In the genomic region with DNA sequence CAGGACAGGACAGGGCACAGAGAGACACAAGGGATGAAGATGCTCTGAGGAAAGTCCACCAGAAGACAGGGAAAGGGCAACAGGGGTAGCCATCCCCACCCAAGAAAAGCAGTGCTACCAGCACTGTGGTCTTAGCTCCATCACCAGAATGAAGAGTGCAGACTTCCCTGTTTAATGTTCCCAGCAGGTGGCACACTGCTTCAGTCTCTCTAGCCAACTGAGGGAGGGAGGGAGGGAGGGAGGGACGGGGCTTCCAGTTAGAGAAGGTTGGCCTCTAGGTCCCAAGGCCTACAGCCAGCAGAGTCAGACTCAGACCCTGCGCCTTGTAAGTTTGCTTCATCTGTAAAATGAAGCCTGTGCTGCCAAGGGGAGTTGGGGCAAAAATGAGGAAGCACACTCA, we compare ENCODE assay signal across 9 mouse cellular contexts. TPM values are rescaled to one million over a fixed set of nuclear protein-coding genes. Genes with fewer than 3 reads are reported as not detected.
DNase-seq lines count a peak whose midpoint lies in the region; ATAC-seq and TF ChIP-seq lines count a peak whose summit lies in the region.
"Had no signal": no experiment of that assay in that cellular context is flagged by ENCODE, and none has a peak within 500 bp of the region (broad histone marks: within the 10 kb centered on the region; RNA-seq: fewer than 3 reads in every experiment).

No protein-coding gene starts in this region.

- intact Hi-C loops in gastrocnemius, adult 2 months (cut with DNase I), result loop anchor here (2.0 kb wide), 1 partner anchor 24 kb away; no protein-coding TSS in a partner anchor
- intact Hi-C loops in gastrocnemius, postnatal 14 days (cut with DNase I; ENCODE audit: low total_unique reads), result no loop called here

- 39% methylated on average over 2 of the region's 2 CpGs for WGBS in embryonic facial prominence, embryonic 10.5 days
- WGBS in limb, embryonic 10.5 days, result 49% methylated on average over 2 of the region's 2 CpGs

- peak; percentile 38 for TF ChIP-seq RAD21 in CH12.LX (IDR thresholded peaks at IDR 0.05; ENCODE audit: low read depth, low read length)

- H3K9ac ChIP-seq in CH12.LX (ENCODE audit: insufficient read depth, low read depth), result no peak overlapping the region
- H3K9ac ChIP-seq: lung, embryonic 15.5 days had no signal

- in situ Hi-C loops in CH12.LX (cut with MboI; ENCODE audit: low pct_ligation_motif_present, low pct_unique_long_range_greater_than_20kb, low sequenced_read_pairs), result no loop called here

- H3K79me2 ChIP-seq in CH12.LX (replicated peaks; ENCODE audit: control insufficient read depth, extremely low read depth, insufficient read depth, poor library complexity, severe bottlenecking), result no peaks in the 10 kb centered on the region

- no peaks in the 10 kb centered on the region for H3K36me3 ChIP-seq in CH12.LX (replicated peaks in 1 of 2; ENCODE audit: control insufficient read depth in 1 of 2, insufficient read depth in 1 of 2, low read length in 1 of 2)
- H3K36me3 ChIP-seq in embryonic facial prominence, embryonic 10.5 days (replicated peaks), result no peaks in the 10 kb centered on the region
- no peaks in the 10 kb centered on the region for H3K36me3 ChIP-seq in limb, embryonic 10.5 days
- H3K36me3 ChIP-seq: lung, embryonic 15.5 days had no signal

- TF ChIP-seq CTCF in gastrocnemius, adult 2 months (IDR thresholded peaks at IDR 0.05), result peak; percentile 51
- TF ChIP-seq CTCF in CH12.LX (conservative IDR thresholded peaks at IDR 0.05 in 1 of 2, IDR thresholded peaks at IDR 0.05 in 1 of 2; ENCODE audit: low read depth in 2 of 2, low read length in 2 of 2), result peak in 1 of 2 experiments; percentile 64; a peak in 2 of 4 replicates

- peaks cover 3% of the 10 kb centered on the region in 2 experiments; a peak in 3 of 4 replicates for H3K4me1 ChIP-seq in CH12.LX (ENCODE audit: control insufficient read depth in 1 of 2, insufficient read depth in 2 of 2)
- peaks cover 12% of the 10 kb centered on the region for H3K4me1 ChIP-seq in embryonic facial prominence, embryonic 10.5 days
- H3K4me1 ChIP-seq in limb, embryonic 10.5 days, result peaks cover 23% of the 10 kb centered on the region

- H3K9me3 ChIP-seq in CH12.LX (replicated peaks; ENCODE audit: low read length), result no peaks in the 10 kb centered on the region
- no peaks in the 10 kb centered on the region for H3K9me3 ChIP-seq in embryonic facial prominence, embryonic 10.5 days
- no peaks in the 10 kb centered on the region for H3K9me3 ChIP-seq in limb, embryonic 10.5 days (replicated peaks)
- H3K9me3 ChIP-seq: lung, embryonic 15.5 days had no signal

- TF ChIP-seq POLR2A in CH12.LX (IDR thresholded peaks at IDR 0.05; ENCODE audit: low read depth, low read length), result no peak

- TF ChIP-seq EP300 in CH12.LX (IDR thresholded peaks at IDR 0.05; ENCODE audit: low read length), result no peak

- dilution Hi-C loops in CH12.LX (cut with MboI; ENCODE audit: extremely low pct_ligation_motif_present, extremely low pct_unique_long_range_greater_than_20kb, low sequenced_read_pairs), result no loop called here

- H3K27ac ChIP-seq in gastrocnemius, adult 2 months, result no peak overlapping the region
- H3K27ac ChIP-seq in CH12.LX (ENCODE audit: insufficient read depth, low read depth), result no peak overlapping the region
- no peak overlapping the region for H3K27ac ChIP-seq in embryonic facial prominence, embryonic 10.5 days (replicated peaks)
- H3K27ac ChIP-seq in limb, embryonic 10.5 days, result peak overlapping the region; percentile 14; the same call in 1 of the 2 replicates
- H3K27ac ChIP-seq: lung, embryonic 15.5 days had no signal

- no peak overlapping the region for H3K4me2 ChIP-seq in CH12.LX (ENCODE audit: insufficient read depth, low read depth, poor library complexity, severe bottlenecking)
- H3K4me2 ChIP-seq: lung, embryonic 15.5 days had no signal

- DNase-seq in gastrocnemius, adult 2 months, result peak; percentile 39
- no peak for DNase-seq in gastrocnemius, postnatal 14 days
- DNase-seq in CH12.LX (ENCODE audit: extremely low read depth), result peak; percentile 40
- peak; percentile 33 for DNase-seq in embryonic facial prominence, embryonic 10.5 days (ENCODE audit: low spot score)
- no peak for DNase-seq in limb, embryonic 10.5 days (ENCODE audit: low spot score)
- no peak for DNase-seq in cerebellum, postnatal 10 days
- no peak for DNase-seq in layer of hippocampus, adult 11-12 months (ENCODE audit: low spot score)

- peaks cover 3% of the 10 kb centered on the region for H3K27me3 ChIP-seq in CH12.LX (replicated peaks)
- H3K27me3 ChIP-seq in embryonic facial prominence, embryonic 10.5 days (replicated peaks; ENCODE audit: low read depth, poor library complexity, severe bottlenecking), result no peaks in the 10 kb centered on the region
- H3K27me3 ChIP-seq in limb, embryonic 10.5 days (ENCODE audit: low read depth, poor library complexity, severe bottlenecking), result no peaks in the 10 kb centered on the region
- H3K27me3 ChIP-seq: lung, embryonic 15.5 days had no signal

- no peak for ATAC-seq in monocyte, adult 5-6 weeks (replicated peaks; ENCODE audit: insufficient number of reproducible peaks, low FRiP score, low TSS enrichment, poor library complexity, severe bottlenecking)

- no peak overlapping the region for H3K4me3 ChIP-seq in gastrocnemius, adult 2 months
- H3K4me3 ChIP-seq in CH12.LX (replicated peaks in 1 of 3; ENCODE audit: low read depth in 2 of 3, low read length in 2 of 3, poor library complexity in 1 of 3), result no peak overlapping the region
- no peak overlapping the region for H3K4me3 ChIP-seq in embryonic facial prominence, embryonic 10.5 days
- H3K4me3 ChIP-seq in limb, embryonic 10.5 days, result no peak overlapping the region
- H3K4me3 ChIP-seq: lung, embryonic 15.5 days had no signal

TF ChIP-seq in CH12.LX, 34 proteins besides CTCF, POLR2A, EP300 and RAD21:
- TF ChIP-seq MAZ (IDR thresholded peaks at IDR 0.05; ENCODE audit: low read depth, low read length) (peak; percentile 88), SMC3 (IDR thresholded peaks at IDR 0.05; ENCODE audit: low read depth, low read length) (peak; percentile 74), ZC3H11A (IDR thresholded peaks at IDR 0.05; ENCODE audit: low read depth, low read length) (no peak)

RNA-seq across cellular contexts. Expression of a gene that starts 22.7 kb away (rescaled TPM):
- 1 to 10 TPM; 2.5 to 3.1 TPM for total RNA-seq in gastrocnemius, adult 2 months (2021)
- 1 to 10 TPM; 2.6 to 4.3 TPM for total RNA-seq in gastrocnemius, postnatal 14 days (2021)
- total RNA-seq in CH12.LX (2012; rRNA removed), result 2.1 and 4.9 TPM in 2 replicates
- total RNA-seq in CH12.LX (2014; rRNA removed), result 0.93 and 1.1 TPM in 2 replicates
- polyA plus RNA-seq in CH12.LX (2012; ENCODE audit: insufficient read length, low read depth), result 1.1 and 2.0 TPM in 2 replicates
- polyA plus RNA-seq in embryonic facial prominence, embryonic 10.5 days (2016; fragmentation: Nextera tagmentation; extraction: Ambion mirVana), result 1.2 and 1.4 TPM in 2 replicates
- 1.1 and 1.6 TPM in 2 replicates for polyA plus RNA-seq in limb, embryonic 10.5 days (2016; fragmentation: Nextera tagmentation; extraction: Ambion mirVana)
- 0.58 TPM in 1 of 3 replicates, not detected in the others for total RNA-seq in monocyte, adult 5-6 weeks (2017)

Comparison
In these comparisons a context has a peak if more than half of its experiments do, and no peak if none do; other contexts are left out.
1. DNase-seq: peak in gastrocnemius, adult 2 months (single experiment), CH12.LX (single experiment) and embryonic facial prominence, embryonic 10.5 days (single experiment); none in gastrocnemius, postnatal 14 days (single experiment), limb, embryonic 10.5 days (single experiment), cerebellum, postnatal 10 days (0 of 2) and layer of hippocampus, adult 11-12 months (single experiment).